Mouse (Mus musculus) right cerebral cortex, postnatal 14 days (tissue): Measurements from ENCODE around the gene Phactr4.
"Not testable (repeated sequence)": the region's sequence is repeated elsewhere in the genome, so short reads cannot be mapped to it uniquely, and the experiment has no call there.

Experiments used
- DNase-seq: peaks from one replicate; pipeline ENCODE4 v3.0.0; 2022

Phactr4 gene

GRCm38 (mm10) chr4:132421923-132422782 is at the start of gene Phactr4:
Gene Phactr4 (minus strand): TSS chr4:132422489.
- DNase-seq, result peak; percentile 89

GRCm38 (mm10) chr4:132469873-132470272 is 47.6 kb upstream of the Phactr4 start:
- no peak for DNase-seq

GRCm38 (mm10) chr4:132464255-132464613 is 41.9 kb upstream of the Phactr4 start:
- no peak for DNase-seq

- DNase-seq, result peak; percentile 91
Measured at GRCm38 (mm10) chr4:132463430-132464254, 41.4 kb upstream of the Phactr4 start, which contains the start of gene Med18. Gene Med18 (minus strand): TSS chr4:132463921.

- DNase-seq, result no peak
Measured at GRCm38 (mm10) chr4:132462836-132463235, 40.5 kb upstream of the Phactr4 start.

- no peak for DNase-seq
Measured at GRCm38 (mm10) chr4:132460225-132460624, 37.9 kb upstream of the Phactr4 start.

- no peak for DNase-seq
Measured at GRCm38 (mm10) chr4:132455561-132455960, 33.3 kb upstream of the Phactr4 start.

GRCm38 (mm10) chr4:132455146-132455545 is 32.9 kb upstream of the Phactr4 start:
- DNase-seq, result no peak

- DNase-seq, result no peak
Measured at GRCm38 (mm10) chr4:132454216-132454615, 31.9 kb upstream of the Phactr4 start.

GRCm38 (mm10) chr4:132449778-132450177 is 27.5 kb upstream of the Phactr4 start:
- DNase-seq, result no peak

- DNase-seq, result no peak
Measured at GRCm38 (mm10) chr4:132446105-132446504, 23.8 kb upstream of the Phactr4 start.

- no peak for DNase-seq
Measured at GRCm38 (mm10) chr4:132444516-132444915, 22.2 kb upstream of the Phactr4 start.

- DNase-seq, result no peak
Measured at GRCm38 (mm10) chr4:132437857-132438256, 15.6 kb upstream of the Phactr4 start.

- no peak for DNase-seq
Measured at GRCm38 (mm10) chr4:132432717-132433372, 10.6 kb upstream of the Phactr4 start.

- no peak for DNase-seq
Measured at GRCm38 (mm10) chr4:132428022-132428542, 5.8 kb upstream of the Phactr4 start.

- no peak for DNase-seq
Measured at GRCm38 (mm10) chr4:132427493-132427892, 5.2 kb upstream of the Phactr4 start.

GRCm38 (mm10) chr4:132426021-132426420 is 3.7 kb upstream of the Phactr4 start:
- DNase-seq, result no peak

- DNase-seq, result no peak
Measured at GRCm38 (mm10) chr4:132424765-132425164, 2.5 kb upstream of the Phactr4 start.

- no peak for DNase-seq
Measured at GRCm38 (mm10) chr4:132421556-132421922, 750 bp downstream of the Phactr4 start.

GRCm38 (mm10) chr4:132420471-132420870 is 1.8 kb downstream of the Phactr4 start:
- DNase-seq, result no peak

GRCm38 (mm10) chr4:132415966-132416365 is 6.3 kb downstream of the Phactr4 start:
- DNase-seq, result no peak

- DNase-seq, result not testable (repeated sequence)
Measured at GRCm38 (mm10) chr4:132413257-132413656, 9.0 kb downstream of the Phactr4 start.
